Mouse (Mus musculus): ENCODE results near the gene Tnfrsf13b.
A peak's percentile ranks its signal among the peaks of the same experiment; 100 is the strongest.

DNA sequence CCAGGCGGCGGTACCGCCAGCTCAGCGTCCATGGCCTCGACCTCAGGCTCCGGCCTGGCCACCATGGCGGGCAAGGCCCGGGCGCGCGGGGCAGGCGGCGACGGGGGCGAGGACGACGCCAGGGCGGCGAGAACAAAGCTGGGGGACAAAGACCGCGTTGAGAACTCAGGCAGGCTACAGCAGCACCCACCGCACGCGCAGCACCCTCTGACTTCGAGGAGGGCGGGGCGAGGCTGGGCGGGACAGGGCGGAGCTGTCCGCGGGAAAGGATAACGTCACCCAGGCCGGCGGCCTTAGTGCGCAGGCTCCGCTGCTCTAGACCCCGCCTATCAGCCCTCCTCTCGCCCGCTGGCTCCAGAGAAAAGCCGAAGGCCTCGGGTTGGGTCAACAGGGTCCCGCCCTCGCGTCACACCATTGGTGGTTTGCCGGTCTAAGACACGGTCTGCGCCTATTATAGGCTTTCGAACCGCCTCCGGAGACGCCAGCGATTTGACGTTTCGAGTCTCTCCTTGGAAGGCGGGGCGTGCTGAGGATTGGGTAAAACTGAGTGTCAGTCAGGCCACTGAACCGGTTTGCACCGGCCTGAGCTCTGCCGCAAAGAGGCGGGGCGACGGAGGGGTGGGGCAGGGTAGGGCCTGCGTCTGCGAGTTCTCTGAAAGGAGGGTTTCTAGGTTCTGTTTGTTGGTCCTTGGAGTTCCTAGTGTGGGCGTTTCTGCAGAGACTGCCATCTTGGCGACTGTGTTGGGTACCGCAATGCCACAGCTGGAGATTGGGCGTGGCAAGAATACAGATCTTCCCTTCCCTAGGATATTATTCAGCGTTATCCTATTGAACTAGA lies 48.5 kb downstream of the Tnfrsf13b start, which contains the start of gene Usp22:
- TF ChIP-seq CTCF (IDR thresholded peaks at IDR 0.05; ENCODE audit: insufficient read depth, low read length) (no peak), POLR2A (IDR thresholded peaks at IDR 0.05; ENCODE audit: borderline replicate concordance, extremely low read depth, low read depth, low read length) (peak; percentile 97)

Measured in lung, adult 2 months (tissue).